Mouse (Mus musculus) CH12.LX (cell line): ENCODE data around the gene Olfr308. TPM values are rescaled to one million over a fixed set of nuclear protein-coding genes. Genes with fewer than 3 reads are reported as not detected.
"Not testable (repeated sequence)": the region's sequence is repeated elsewhere in the genome, so short reads cannot be mapped to it uniquely, and the experiment has no call there.

ENCODE experiments used
- DNase-seq: peaks from one replicate; pipeline ENCODE4 v3.0.0-alpha.2; 2013; ENCODE audit errors: extremely low read depth
- H3K27ac ChIP-seq: 2 replicates; pipeline ENCODE4 v1.5.1; 2012; ENCODE audit warnings: low read depth, mild to moderate bottlenecking, control low read depth, moderate library complexity; ENCODE audit not compliant: insufficient read depth
- H3K27me3 ChIP-seq: replicated peaks from 2 replicates; pipeline ENCODE3; 2012; ENCODE audit warnings: inconsistent platforms
- H3K36me3 ChIP-seq, 2 experiments: replicated peaks in 1 of 2; 2 replicates each; pipeline versions ENCODE3 to v1.6.1; 2012; ENCODE audit warnings: inconsistent platforms in 1 of 2, low read length in 1 of 2, mild to moderate bottlenecking in 1 of 2, mixed read lengths in 1 of 2, moderate library complexity in 1 of 2; ENCODE audit not compliant: control insufficient read depth in 1 of 2, insufficient read depth in 1 of 2
- H3K4me1 ChIP-seq, 2 experiments: 2 replicates each; pipeline ENCODE4 v1.6.1; 2012; ENCODE audit warnings: inconsistent platforms in 1 of 2, moderate library complexity in 1 of 2; ENCODE audit not compliant: insufficient read depth in 2 of 2, control insufficient read depth in 1 of 2
- H3K4me2 ChIP-seq: 2 replicates; pipeline ENCODE4 v1.6.1; 2012; ENCODE audit warnings: low read depth, mild to moderate bottlenecking, control low read depth; ENCODE audit not compliant: poor library complexity, insufficient read depth, severe bottlenecking
- H3K4me3 ChIP-seq, 3 experiments: fragments of 150-350 bp in 1 of 3; sonication (generic) in 1 of 3; replicated peaks in 1 of 3; 2 replicates each; pipeline versions ENCODE3 to v1.5.1; 2011 to 2012; ENCODE audit warnings: low read depth in 2 of 3, low read length in 2 of 3, mild to moderate bottlenecking in 2 of 3, moderate library complexity in 2 of 3, control low read depth in 1 of 3, improper control_type of control experiment in 1 of 3, inconsistent platforms in 1 of 3, mixed read lengths in 1 of 3; ENCODE audit not compliant: poor library complexity in 1 of 3
- H3K79me2 ChIP-seq: replicated peaks from 2 replicates; pipeline ENCODE4 v1.6.1; 2012; ENCODE audit warnings: mild to moderate bottlenecking, moderate library complexity; ENCODE audit not compliant: control insufficient read depth, poor library complexity, insufficient read depth, severe bottlenecking; ENCODE audit errors: extremely low read depth
- H3K9ac ChIP-seq: 2 replicates; pipeline ENCODE4 v1.6.1; 2012; ENCODE audit warnings: low read depth, mild to moderate bottlenecking, control low read depth, moderate library complexity; ENCODE audit not compliant: insufficient read depth
- H3K9me3 ChIP-seq: replicated peaks from 2 replicates; pipeline ENCODE3; 2012; ENCODE audit warnings: low read length, inconsistent platforms, mixed read lengths
- CHD2 ChIP-seq: IDR thresholded peaks from 2 replicates; pipeline ENCODE4 v1.6.1; 2011; ENCODE audit warnings: low read length, improper control_type of control experiment
- JUN ChIP-seq: IDR thresholded peaks from 2 replicates; pipeline ENCODE4 v1.6.1; 2011; ENCODE audit warnings: low read depth, mild to moderate bottlenecking, low read length, improper control_type of control experiment, moderate library complexity; ENCODE audit not compliant: insufficient read depth
- MAX ChIP-seq: IDR thresholded peaks from 2 replicates; pipeline ENCODE4 v1.6.1; 2011; ENCODE audit warnings: low read length, improper control_type of control experiment
- MEF2A ChIP-seq: IDR thresholded peaks from 2 replicates; pipeline ENCODE4 v1.6.1; 2014; ENCODE audit warnings: low read depth, mild to moderate bottlenecking, inconsistent platforms, low read length, improper control_type of control experiment, borderline replicate concordance
- MXI1 ChIP-seq: IDR thresholded peaks from 2 replicates; pipeline ENCODE4 v1.6.1; 2011; ENCODE audit warnings: mild to moderate bottlenecking, low read depth, low read length, improper control_type of control experiment
- MYC ChIP-seq: IDR thresholded peaks from 2 replicates; pipeline ENCODE4 v1.6.1; 2011; ENCODE audit warnings: low read depth, mild to moderate bottlenecking, improper control_type of control experiment, low read length
- NELFE ChIP-seq: IDR thresholded peaks from 2 replicates; pipeline ENCODE4 v1.6.1; 2011; ENCODE audit warnings: low read depth, low read length, improper control_type of control experiment
- NRF1 ChIP-seq: IDR thresholded peaks from 2 replicates; pipeline ENCODE4 v1.6.1; 2014; ENCODE audit warnings: low read depth, mild to moderate bottlenecking, inconsistent platforms, low read length, improper control_type of control experiment, moderate library complexity
- PAX5 ChIP-seq: IDR thresholded peaks from 2 replicates; pipeline ENCODE4 v1.6.1; 2012; ENCODE audit warnings: low read length, inconsistent platforms, mixed read lengths
- POLR2A ChIP-seq: IDR thresholded peaks from 2 replicates; pipeline ENCODE4 v1.6.1; 2011; ENCODE audit warnings: low read depth, mild to moderate bottlenecking, improper control_type of control experiment, low read length
- RAD21 ChIP-seq: IDR thresholded peaks from 2 replicates; pipeline ENCODE4 v1.6.1; 2011; ENCODE audit warnings: low read depth, mild to moderate bottlenecking, low read length, improper control_type of control experiment, moderate library complexity
- TCF12 ChIP-seq: IDR thresholded peaks from 2 replicates; pipeline ENCODE4 v1.6.1; 2014; ENCODE audit warnings: low read depth, mild to moderate bottlenecking, inconsistent platforms, low read length, improper control_type of control experiment
- UBTF ChIP-seq: IDR thresholded peaks from 2 replicates; pipeline ENCODE4 v1.6.1; 2012; ENCODE audit warnings: low read depth, mild to moderate bottlenecking, inconsistent platforms, low read length, improper control_type of control experiment, moderate library complexity
- ZKSCAN1 ChIP-seq: IDR thresholded peaks from 2 replicates; pipeline ENCODE4 v1.6.1; 2012; ENCODE audit warnings: low read depth, inconsistent platforms, low read length, improper control_type of control experiment, borderline replicate concordance
- ZMIZ1 ChIP-seq: IDR thresholded peaks from 2 replicates; pipeline ENCODE4 v1.6.1; 2012; ENCODE audit warnings: low read depth, mild to moderate bottlenecking, inconsistent platforms, low read length, improper control_type of control experiment
- dilution Hi-C: fragments of 300-500 bp; cut with MboI; formaldehyde crosslinking; loops from 2 replicates; pipeline ENCODE4 v1.14.3; 2020; ENCODE audit warnings: low sequenced_read_pairs; ENCODE audit not compliant: extremely low pct_unique_long_range_greater_than_20kb, extremely low pct_ligation_motif_present
- in situ Hi-C: fragments of 300-500 bp; cut with MboI; formaldehyde crosslinking; loops from 3 replicates; pipeline ENCODE4 v1.14.3; 2019; ENCODE audit warnings: low sequenced_read_pairs, low pct_ligation_motif_present, low pct_unique_long_range_greater_than_20kb, mixed read lengths
- polyA plus RNA-seq: library from polyadenylated mRNA; unstranded; fragments of >175 nt; gene quantifications from 2 replicates; pipeline ENCODE4 v1.2.1, GENCODE M21; 2012; ENCODE audit warnings: low read depth; ENCODE audit not compliant: insufficient read length
- total RNA-seq, 2 experiments: library from RNA; depleted of rRNA; stranded (reverse); fragments of 300-350 nt in 1 of 2; fragments of >200 nt in 1 of 2; gene quantifications; 2 replicates each; pipeline ENCODE4 v1.2.3; 2012 to 2014

Gene Olfr308
- total RNA-seq (2012; rRNA removed), result not detected in 2 replicates
- not detected in 2 replicates for total RNA-seq (2014; rRNA removed)
- not detected in 2 replicates for polyA plus RNA-seq

GRCm38 (mm10) chr7:86325530-86325929 is at the start of gene Olfr308:
Gene Olfr308 (minus strand): TSS chr7:86325630.
- DNase-seq, result no peak
- H3K4me3 ChIP-seq, result no peak within 1 kb of the TSS
- H3K27me3 ChIP-seq, result no peaks in the 10 kb centered on the region
- no peak within 1 kb of the TSS for H3K27ac ChIP-seq
- H3K79me2 ChIP-seq, result no peaks in the 10 kb centered on the region
- no peak within 1 kb of the TSS for H3K9ac ChIP-seq
- H3K4me1 ChIP-seq, result no peaks in the 10 kb centered on the region
- H3K9me3 ChIP-seq, result peaks cover 26% of the 10 kb centered on the region
- dilution Hi-C loops, result no loop called here
- H3K36me3 ChIP-seq, result no peaks in the 10 kb centered on the region
- H3K4me2 ChIP-seq, result no peak within 1 kb of the TSS
- no peak for TF ChIP-seq MYC
- TF ChIP-seq PAX5, result no peak
- no peak for TF ChIP-seq MAX
- TF ChIP-seq RAD21, result no peak
- TF ChIP-seq MXI1, result no peak
- TF ChIP-seq ZKSCAN1, result no peak
- TF ChIP-seq TCF12, result no peak
- no peak for TF ChIP-seq ZMIZ1
- no peak for TF ChIP-seq CHD2
- TF ChIP-seq NRF1, result no peak
- no peak for TF ChIP-seq NELFE
- TF ChIP-seq MEF2A, result no peak
- TF ChIP-seq, all 38 proteins: peak for 0
- in situ Hi-C loops, result no loop called here

- no peak within 1 kb of the TSS for H3K9ac ChIP-seq
Measured at GRCm38 (mm10) chr7:86366828-86367227, 41.4 kb upstream of the Olfr308 start, which contains the start of gene Olfr305. Gene Olfr305 (minus strand): TSS chr7:86366928.

DNA sequence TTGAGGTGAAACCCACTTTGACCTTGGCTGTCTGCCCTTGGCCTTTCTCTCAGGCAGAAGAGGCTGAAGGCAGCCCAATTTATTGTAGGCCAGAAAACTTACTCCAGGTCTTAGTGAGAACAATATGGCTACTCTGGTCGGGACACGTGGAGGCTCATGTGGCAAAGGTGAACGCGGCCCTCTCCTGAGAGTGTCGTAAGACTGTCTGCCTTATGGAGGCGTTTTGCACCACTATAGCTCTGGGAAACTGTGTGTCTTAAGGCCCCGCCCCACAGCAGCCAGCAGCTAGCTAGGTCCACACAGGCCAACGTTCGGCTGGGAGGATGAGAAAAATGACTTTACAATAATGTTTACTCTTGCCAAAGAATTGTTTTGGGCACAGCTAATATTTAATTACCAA is 20.9 kb upstream of the Olfr308 start:
- H3K4me2 ChIP-seq, H3K9ac ChIP-seq, H3K27ac ChIP-seq, H3K4me3 ChIP-seq, dilution Hi-C loops, H3K27me3 ChIP-seq, H3K36me3 ChIP-seq, in situ Hi-C loops, H3K4me1 ChIP-seq, H3K79me2 ChIP-seq, DNase-seq: not testable (repeated sequence)
- H3K9me3 ChIP-seq, result peaks cover 14% of the 10 kb centered on the region

More at GRCm38 (mm10) chr7:86366828-86367227, 41.4 kb upstream of the Olfr308 start, which contains the start of gene Olfr305:
- H3K27ac ChIP-seq, result no peak within 1 kb of the TSS
- in situ Hi-C loops (no loop called here), dilution Hi-C loops (no loop called here)
- no peaks in the 10 kb centered on the region for H3K36me3 ChIP-seq
- H3K9me3 ChIP-seq, result peaks cover 17% of the 10 kb centered on the region
- no peaks in the 10 kb centered on the region for H3K4me1 ChIP-seq
- no peak within 1 kb of the TSS for H3K4me2 ChIP-seq
- H3K79me2 ChIP-seq, result no peaks in the 10 kb centered on the region
- no peak for DNase-seq
- H3K4me3 ChIP-seq, result no peak within 1 kb of the TSS
- TF ChIP-seq JUN, result no peak
- no peak for TF ChIP-seq PAX5
- TF ChIP-seq POLR2A, result no peak
- TF ChIP-seq UBTF, result no peak
- no peaks in the 10 kb centered on the region for H3K27me3 ChIP-seq
